Mouse (Mus musculus) liver, embryonic 12.5 days (tissue): ENCODE measurements around the gene Sorbs2. TPM values are rescaled to one million over a fixed set of nuclear protein-coding genes. Genes with fewer than 3 reads are reported as not detected.

Experiments
- ATAC-seq: fragments of 200-750 bp; cut with Nextera tagmentation; 2 replicates; pipeline ENCODE4 v1.8.0; 2017; ENCODE audit warnings: moderate number of reproducible peaks, mild to moderate bottlenecking, moderate library complexity
- H3K27ac ChIP-seq: fragments of 300-500 bp; sonication (generic); 2 replicates; pipeline ENCODE4 v1.5.1; 2016; ENCODE audit warnings: mild to moderate bottlenecking
- H3K27me3 ChIP-seq: fragments of 300-500 bp; sonication (generic); replicated peaks from 2 replicates; pipeline ENCODE4 v1.6.1; 2016; ENCODE audit warnings: mild to moderate bottlenecking, moderate library complexity
- H3K36me3 ChIP-seq: fragments of 300-500 bp; sonication (generic); 2 replicates; pipeline ENCODE4 v1.6.1; 2016; ENCODE audit warnings: mild to moderate bottlenecking, moderate library complexity
- H3K4me1 ChIP-seq: fragments of 300-500 bp; sonication (generic); 2 replicates; pipeline ENCODE4 v1.6.1; 2016
- H3K4me2 ChIP-seq: fragments of 300-500 bp; sonication (generic); 2 replicates; pipeline ENCODE4 v1.6.1; 2016; ENCODE audit warnings: mild to moderate bottlenecking, moderate library complexity
- H3K4me3 ChIP-seq: fragments of 300-500 bp; sonication (generic); 2 replicates; pipeline ENCODE4 v1.5.1; 2016; ENCODE audit warnings: mild to moderate bottlenecking, moderate library complexity
- H3K9ac ChIP-seq: fragments of 300-500 bp; sonication (generic); 2 replicates; pipeline ENCODE4 v1.6.1; 2016; ENCODE audit warnings: mild to moderate bottlenecking, moderate library complexity
- H3K9me3 ChIP-seq: fragments of 300-500 bp; sonication (generic); replicated peaks from 2 replicates; pipeline ENCODE4 v1.6.1; 2016; ENCODE audit warnings: mild to moderate bottlenecking, moderate library complexity
- WGBS: fragments of 180-500 bp; shearing (Covaris S2); methylation state at CpG from one replicate; pipeline ENCODE4 v1.1.7; 2016; ENCODE audit not compliant: insufficient replicate concordance; 5-methylcytosine and 5-hydroxymethylcytosine counted together
- polyA plus RNA-seq: library from polyadenylated mRNA; unstranded; fragments of >200 nt; fragmentation: Nextera tagmentation; extraction: Ambion mirVana; gene quantifications from 2 replicates; pipeline ENCODE4 v1.2.1, GENCODE M21; 2016

Gene Sorbs2
- polyA plus RNA-seq = 3.6 and 5.2 TPM in 2 replicates

- H3K36me3 ChIP-seq = no peaks in the 10 kb centered on the region
- no peaks in the 10 kb centered on the region for H3K4me1 ChIP-seq
- no peak within 1 kb of the TSS for H3K4me3 ChIP-seq
- no peak within 1 kb of the TSS for H3K27ac ChIP-seq
- 35% methylated on average over 16 of the region's 16 CpGs for WGBS
- ATAC-seq = no peak
- H3K27me3 ChIP-seq = no peaks in the 10 kb centered on the region
- no peak within 1 kb of the TSS for H3K4me2 ChIP-seq
- no peaks in the 10 kb centered on the region for H3K9me3 ChIP-seq
- H3K9ac ChIP-seq = no peak within 1 kb of the TSS
Measured at GRCm38 (mm10) chr8:45507634-45508321, at the start of gene Sorbs2. Gene Sorbs2 (plus strand): TSS chr8:45507788.

- Histone ChIP-seq H3K36me3 (no peaks in the 10 kb centered on the region), H3K4me3 (no peak overlapping the region), H3K27me3 (no peaks in the 10 kb centered on the region), H3K9me3 (no peaks in the 10 kb centered on the region), H3K27ac (no peak overlapping the region), H3K4me1 (no peaks in the 10 kb centered on the region), H3K9ac (no peak overlapping the region), H3K4me2 (no peak overlapping the region)
- no peak for ATAC-seq
Measured at GRCm38 (mm10) chr8:45457874-45458273, 49.7 kb upstream of the Sorbs2 start.

GRCm38 (mm10) chr8:45469006-45469405 is 38.6 kb upstream of the Sorbs2 start:
- no peak for ATAC-seq
- Histone ChIP-seq H3K9me3 (no peaks in the 10 kb centered on the region), H3K36me3 (no peaks in the 10 kb centered on the region), H3K4me3 (no peak overlapping the region), H3K4me1 (no peaks in the 10 kb centered on the region), H3K4me2 (no peak overlapping the region), H3K27ac (no peak overlapping the region), H3K9ac (no peak overlapping the region), H3K27me3 (no peaks in the 10 kb centered on the region)
- 56% methylated on average over 2 of the region's 2 CpGs for WGBS

GRCm38 (mm10) chr8:45469507-45470178 is 37.9 kb upstream of the Sorbs2 start:
- no peak overlapping the region for H3K4me2 ChIP-seq
- H3K27me3 ChIP-seq = no peaks in the 10 kb centered on the region
- H3K4me3 ChIP-seq = no peak overlapping the region
- no peaks in the 10 kb centered on the region for H3K4me1 ChIP-seq
- WGBS = 45% methylated on average over 8 of the region's 8 CpGs
- no peak overlapping the region for H3K27ac ChIP-seq
- no peak overlapping the region for H3K9ac ChIP-seq
- no peak for ATAC-seq
- no peaks in the 10 kb centered on the region for H3K9me3 ChIP-seq
- no peaks in the 10 kb centered on the region for H3K36me3 ChIP-seq

- H3K4me3 ChIP-seq = no peak overlapping the region
- H3K27ac ChIP-seq = no peak overlapping the region
- H3K4me1 ChIP-seq = no peaks in the 10 kb centered on the region
- no peak overlapping the region for H3K9ac ChIP-seq
- no peak for ATAC-seq
- H3K4me2 ChIP-seq = no peak overlapping the region
- 45% methylated on average over 4 of the region's 4 CpGs for whole genome bisulfite sequencing
- no peaks in the 10 kb centered on the region for H3K27me3 ChIP-seq
- no peaks in the 10 kb centered on the region for H3K36me3 ChIP-seq
- no peaks in the 10 kb centered on the region for H3K9me3 ChIP-seq
Measured at GRCm38 (mm10) chr8:45480886-45481285, 26.7 kb upstream of the Sorbs2 start.

- H3K4me1 ChIP-seq = no peaks in the 10 kb centered on the region
- H3K4me2 ChIP-seq = no peak overlapping the region
- no peak for ATAC-seq
- no peaks in the 10 kb centered on the region for H3K27me3 ChIP-seq
- H3K36me3 ChIP-seq = no peaks in the 10 kb centered on the region
- H3K9ac ChIP-seq = no peak overlapping the region
- no peak overlapping the region for H3K27ac ChIP-seq
- H3K9me3 ChIP-seq = no peaks in the 10 kb centered on the region
- no peak overlapping the region for H3K4me3 ChIP-seq
- whole genome bisulfite sequencing = 68% methylated on average over 3 of the region's 3 CpGs
Measured at GRCm38 (mm10) chr8:45486281-45486680, 21.3 kb upstream of the Sorbs2 start.

GRCm38 (mm10) chr8:45503971-45504370 is 3.6 kb upstream of the Sorbs2 start:
- no peak for ATAC-seq
- H3K4me2 ChIP-seq = no peak overlapping the region
- H3K4me3 ChIP-seq = no peak overlapping the region
- H3K27ac ChIP-seq = no peak overlapping the region
- H3K36me3 ChIP-seq = no peaks in the 10 kb centered on the region
- H3K9ac ChIP-seq = no peak overlapping the region
- no peaks in the 10 kb centered on the region for H3K4me1 ChIP-seq
- 57% methylated on average over 7 of the region's 7 CpGs for WGBS
- no peaks in the 10 kb centered on the region for H3K9me3 ChIP-seq
- no peaks in the 10 kb centered on the region for H3K27me3 ChIP-seq

GRCm38 (mm10) chr8:45506376-45506775 is 1.2 kb upstream of the Sorbs2 start:
- Histone ChIP-seq H3K27ac (no peak overlapping the region), H3K27me3 (no peaks in the 10 kb centered on the region), H3K4me3 (no peak overlapping the region), H3K9ac (no peak overlapping the region), H3K4me1 (no peaks in the 10 kb centered on the region), H3K9me3 (no peaks in the 10 kb centered on the region), H3K4me2 (no peak overlapping the region), H3K36me3 (no peaks in the 10 kb centered on the region)
- ATAC-seq = no peak
- 56% methylated on average over 4 of the region's 4 CpGs for WGBS

GRCm38 (mm10) chr8:45507277-45507633 is 333 bp upstream of the Sorbs2 start:
- Histone ChIP-seq H3K9me3 (no peaks in the 10 kb centered on the region), H3K9ac (no peak overlapping the region), H3K27me3 (no peaks in the 10 kb centered on the region), H3K36me3 (no peaks in the 10 kb centered on the region), H3K4me1 (no peaks in the 10 kb centered on the region), H3K27ac (no peak overlapping the region), H3K4me2 (no peak overlapping the region), H3K4me3 (no peak overlapping the region)
- WGBS = 54% methylated on average over 8 of the region's 8 CpGs
- no peak for ATAC-seq

GRCm38 (mm10) chr8:45508521-45509104 is 1.0 kb downstream of the Sorbs2 start:
- Histone ChIP-seq H3K27me3 (no peaks in the 10 kb centered on the region), H3K4me3 (no peak overlapping the region), H3K27ac (no peak overlapping the region), H3K4me1 (no peaks in the 10 kb centered on the region), H3K9me3 (no peaks in the 10 kb centered on the region), H3K9ac (no peak overlapping the region), H3K4me2 (no peak overlapping the region), H3K36me3 (no peaks in the 10 kb centered on the region)
- WGBS = 59% methylated on average over 7 of the region's 7 CpGs
- ATAC-seq = no peak

- no peaks in the 10 kb centered on the region for H3K4me1 ChIP-seq
- ATAC-seq = no peak
- H3K4me2 ChIP-seq = no peak overlapping the region
- H3K9ac ChIP-seq = no peak overlapping the region
- H3K27ac ChIP-seq = no peak overlapping the region
- no peaks in the 10 kb centered on the region for H3K36me3 ChIP-seq
- no peaks in the 10 kb centered on the region for H3K27me3 ChIP-seq
- H3K4me3 ChIP-seq = no peak overlapping the region
- H3K9me3 ChIP-seq = no peaks in the 10 kb centered on the region
Measured at GRCm38 (mm10) chr8:45512369-45512768, 4.8 kb downstream of the Sorbs2 start.

- no peak for ATAC-seq
- H3K4me3 ChIP-seq = no peak overlapping the region
- 64% methylated on average over 6 of the region's 6 CpGs for WGBS
- no peaks in the 10 kb centered on the region for H3K4me1 ChIP-seq
- no peak overlapping the region for H3K4me2 ChIP-seq
- H3K36me3 ChIP-seq = no peaks in the 10 kb centered on the region
- no peak overlapping the region for H3K27ac ChIP-seq
- H3K27me3 ChIP-seq = no peaks in the 10 kb centered on the region
- H3K9me3 ChIP-seq = no peaks in the 10 kb centered on the region
- no peak overlapping the region for H3K9ac ChIP-seq
Measured at GRCm38 (mm10) chr8:45521595-45521994, 14.0 kb downstream of the Sorbs2 start.
